Mouse (Mus musculus) megakaryocyte, embryonic 14.5 days (primary cell): ENCODE measurements around the gene Tmem131l.

Source experiments
- FLI1 ChIP-seq: IDR thresholded peaks from 2 replicates; pipeline ENCODE4 v1.6.1; 2012; ENCODE audit warnings: low read length, inconsistent platforms, mixed read lengths
- GATA1 ChIP-seq: IDR thresholded peaks from 3 replicates; pipeline ENCODE4 v1.6.1; 2012; ENCODE audit warnings: mixed read lengths, low read length, inconsistent platforms, borderline replicate concordance

- TF ChIP-seq FLI1 (no peak), GATA1 (no peak)
These were observed 52.4 kb downstream of the Tmem131l start for GRCm38 (mm10) chr3:83987533-83988112.
